24 mouse cellular contexts compared by ENCODE assay signal in the genomic region with DNA sequence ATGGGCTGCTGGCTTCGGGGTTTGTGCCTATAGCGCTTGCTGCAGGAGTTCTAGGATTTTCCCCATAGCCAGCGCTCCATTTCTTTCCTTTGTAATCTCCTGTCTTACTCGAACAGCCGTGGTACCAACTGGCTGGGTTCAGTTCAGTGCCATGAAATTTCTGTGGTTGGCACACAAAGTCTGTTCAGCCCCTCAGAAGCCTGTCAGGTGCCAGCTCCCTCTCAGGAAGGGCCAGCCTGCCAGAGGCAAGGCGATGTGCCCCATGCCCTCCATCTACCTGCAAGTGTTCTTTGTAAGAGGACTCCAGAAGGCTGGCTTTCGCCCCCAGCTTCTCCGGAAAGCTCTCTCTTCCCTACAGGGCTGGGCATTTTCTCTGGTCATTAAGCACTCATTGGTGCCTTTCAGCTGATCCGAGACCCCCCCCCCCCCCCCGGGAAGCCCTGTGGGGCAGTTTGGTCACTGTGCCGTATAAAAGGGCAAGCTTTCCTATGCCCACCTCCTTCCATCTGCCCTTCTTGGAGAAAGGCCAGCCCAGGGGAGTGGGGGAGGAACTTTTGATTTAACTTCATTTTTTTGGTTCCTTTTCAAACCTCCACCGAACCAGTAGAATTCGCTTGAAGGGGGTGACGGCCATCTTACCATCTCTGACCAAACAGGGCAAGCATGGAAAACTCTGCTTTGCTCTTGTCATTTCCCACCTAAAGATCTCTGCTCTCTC.
A peak's percentile ranks its signal among the peaks of the same experiment; 100 is the strongest.
DNase-seq lines count a peak whose midpoint lies in the region; ATAC-seq and TF ChIP-seq lines count a peak whose summit lies in the region.
"Had no signal": no experiment of that assay in that cellular context is flagged by ENCODE, and none has a peak within 500 bp of the region (broad histone marks: within the 10 kb centered on the region; RNA-seq: fewer than 3 reads in every experiment).

No protein-coding gene starts in this region.

- H3K36me3 ChIP-seq in forebrain, embryonic 13.5 days (ENCODE audit: poor library complexity, severe bottlenecking): no peaks in the 10 kb centered on the region
- H3K36me3 ChIP-seq in forebrain, embryonic 10.5 days (replicated peaks): no peaks in the 10 kb centered on the region
- no peaks in the 10 kb centered on the region for H3K36me3 ChIP-seq in forebrain, embryonic 15.5 days
- H3K36me3 ChIP-seq: embryonic facial prominence, embryonic 13.5 days; G1E; heart, embryonic 12.5 days; intestine, embryonic 15.5 days; limb, embryonic 13.5 days; liver, embryonic 12.5 days; midbrain, embryonic 10.5 days had no signal

- H3K9me3 ChIP-seq in forebrain, embryonic 13.5 days (replicated peaks): no peaks in the 10 kb centered on the region
- no peaks in the 10 kb centered on the region for H3K9me3 ChIP-seq in forebrain, embryonic 10.5 days
- no peaks in the 10 kb centered on the region for H3K9me3 ChIP-seq in forebrain, embryonic 15.5 days
- H3K9me3 ChIP-seq: embryonic facial prominence, embryonic 13.5 days; G1E; heart, embryonic 12.5 days; intestine, embryonic 15.5 days; limb, embryonic 13.5 days; liver, embryonic 12.5 days; midbrain, embryonic 10.5 days had no signal

- no peak overlapping the region for H3K4me3 ChIP-seq in forebrain, embryonic 13.5 days
- no peak overlapping the region for H3K4me3 ChIP-seq in forebrain, embryonic 10.5 days
- no peak overlapping the region for H3K4me3 ChIP-seq in layer of hippocampus, adult 2 months
- H3K4me3 ChIP-seq in forebrain, embryonic 15.5 days: no peak overlapping the region
- H3K4me3 ChIP-seq: embryonic facial prominence, embryonic 13.5 days; erythroblast, embryonic 14.5 days; heart, embryonic 12.5 days; intestine, embryonic 15.5 days; limb, embryonic 13.5 days; liver, embryonic 12.5 days; midbrain, embryonic 10.5 days had no signal

- H3K27me3 ChIP-seq in forebrain, embryonic 13.5 days: no peaks in the 10 kb centered on the region
- no peaks in the 10 kb centered on the region for H3K27me3 ChIP-seq in forebrain, embryonic 10.5 days (ENCODE audit: poor library complexity, severe bottlenecking)
- H3K27me3 ChIP-seq in forebrain, embryonic 15.5 days: no peaks in the 10 kb centered on the region
- H3K27me3 ChIP-seq: embryonic facial prominence, embryonic 13.5 days; heart, embryonic 12.5 days; intestine, embryonic 15.5 days; limb, embryonic 13.5 days; liver, embryonic 12.5 days had no signal

- H3K4me2 ChIP-seq in forebrain, embryonic 13.5 days: no peak overlapping the region
- no peak overlapping the region for H3K4me2 ChIP-seq in forebrain, embryonic 15.5 days (replicated peaks)
- H3K4me2 ChIP-seq: embryonic facial prominence, embryonic 13.5 days; heart, embryonic 12.5 days; intestine, embryonic 15.5 days; limb, embryonic 13.5 days; liver, embryonic 12.5 days had no signal

- no peak overlapping the region for H3K9ac ChIP-seq in forebrain, embryonic 13.5 days
- no peak overlapping the region for H3K9ac ChIP-seq in forebrain, embryonic 15.5 days (replicated peaks)
- H3K9ac ChIP-seq: embryonic facial prominence, embryonic 13.5 days; heart, embryonic 12.5 days; intestine, embryonic 15.5 days; limb, embryonic 13.5 days; liver, embryonic 12.5 days had no signal

- no peak overlapping the region for H3K27ac ChIP-seq in forebrain, embryonic 13.5 days
- H3K27ac ChIP-seq in forebrain, embryonic 10.5 days: no peak overlapping the region
- peak overlapping the region; percentile 68 for H3K27ac ChIP-seq in layer of hippocampus, adult 2 months
- peak overlapping the region; percentile 51 for H3K27ac ChIP-seq in forebrain, embryonic 15.5 days (replicated peaks)
- H3K27ac ChIP-seq: embryonic facial prominence, embryonic 13.5 days; intestine, embryonic 15.5 days; limb, embryonic 13.5 days; liver, embryonic 12.5 days; midbrain, embryonic 10.5 days had no signal

- 0 out of 2 replicates have a peak, but pooled peaks have one; percentile 27 for ATAC-seq in forebrain, embryonic 13.5 days
- ATAC-seq in forebrain, embryonic 15.5 days (replicated peaks): 0 out of 2 replicates have a peak, but pooled peaks have one; percentile 48
- ATAC-seq: intestine, embryonic 15.5 days; liver, embryonic 12.5 days; Patski had no signal

- WGBS in forebrain, embryonic 13.5 days: 82% methylated on average over 14 of the region's 14 CpGs
- 91% methylated on average over 14 of the region's 14 CpGs for WGBS in forebrain, embryonic 10.5 days
- 69% methylated on average over 14 of the region's 14 CpGs for WGBS in forebrain, embryonic 15.5 days

- H3K4me1 ChIP-seq in forebrain, embryonic 13.5 days: no peaks in the 10 kb centered on the region
- H3K4me1 ChIP-seq in forebrain, embryonic 10.5 days: 0 out of 2 replicates have a peak, but pooled peaks cover 3% of the 10 kb centered on the region
- peaks cover 13% of the 10 kb centered on the region for H3K4me1 ChIP-seq in forebrain, embryonic 15.5 days
- H3K4me1 ChIP-seq: embryonic facial prominence, embryonic 13.5 days; heart, embryonic 12.5 days; intestine, embryonic 15.5 days; limb, embryonic 13.5 days; liver, embryonic 12.5 days; midbrain, embryonic 10.5 days had no signal

- DNase-seq in forebrain, embryonic 10.5 days (ENCODE audit: extremely low spot score, low spot score): no peak
- peak; percentile 32 to 33 for DNase-seq in layer of hippocampus, adult 2 months (ENCODE audit: low spot score in 2 of 2)
- DNase-seq in layer of hippocampus, postnatal 25 days (ENCODE audit: extremely low spot score in 1 of 2, low spot score in 1 of 2): no peak
- DNase-seq in layer of hippocampus, postnatal 10 days (ENCODE audit: low spot score in 2 of 2): peak; percentile 39 to 48
- DNase-seq in gastrocnemius, adult 18-20 months (ENCODE audit: low spot score): no peak
- DNase-seq: adrenal gland, adult 8-10 months; B cell, adult 2 months; cerebellum, adult 2 months; heart, postnatal 10 days; kidney, adult 8-10 months; kidney, postnatal 10 days; lung, adult 18-20 months; lung, postnatal 10 days had no signal

- TF ChIP-seq CTCF in layer of hippocampus, adult 2 months (conservative IDR thresholded peaks at IDR 0.05): no peak

Comparison
In these comparisons a context has a peak if more than half of its experiments do, and no peak if none do; other contexts are left out.
1. H3K27ac ChIP-seq: peak in layer of hippocampus, adult 2 months (single experiment) and forebrain, embryonic 15.5 days (single experiment); none in forebrain, embryonic 13.5 days (single experiment) and forebrain, embryonic 10.5 days (single experiment).
2. DNase-seq: peak in layer of hippocampus, adult 2 months (2 of 2) and layer of hippocampus, postnatal 10 days (2 of 2); none in forebrain, embryonic 10.5 days (single experiment), layer of hippocampus, postnatal 25 days (0 of 2) and gastrocnemius, adult 18-20 months (single experiment).